Mouse (Mus musculus) ES-E14 (cell line): ENCODE data around the gene Hmgb1.

Experiments
- CHD2 ChIP-seq: IDR thresholded peaks from 2 replicates; pipeline ENCODE4 v1.6.1; 2014; ENCODE audit warnings: mild to moderate bottlenecking, low read depth, low read length, inconsistent platforms
- HCFC1 ChIP-seq: IDR thresholded peaks from 2 replicates; pipeline ENCODE4 v1.6.1; 2012; ENCODE audit warnings: low read length, inconsistent platforms, borderline replicate concordance; ENCODE audit not compliant: insufficient read depth
- ZNF384 ChIP-seq: IDR thresholded peaks from 2 replicates; pipeline ENCODE4 v1.6.1; 2012; ENCODE audit warnings: low read depth, low read length, inconsistent platforms

DNA sequence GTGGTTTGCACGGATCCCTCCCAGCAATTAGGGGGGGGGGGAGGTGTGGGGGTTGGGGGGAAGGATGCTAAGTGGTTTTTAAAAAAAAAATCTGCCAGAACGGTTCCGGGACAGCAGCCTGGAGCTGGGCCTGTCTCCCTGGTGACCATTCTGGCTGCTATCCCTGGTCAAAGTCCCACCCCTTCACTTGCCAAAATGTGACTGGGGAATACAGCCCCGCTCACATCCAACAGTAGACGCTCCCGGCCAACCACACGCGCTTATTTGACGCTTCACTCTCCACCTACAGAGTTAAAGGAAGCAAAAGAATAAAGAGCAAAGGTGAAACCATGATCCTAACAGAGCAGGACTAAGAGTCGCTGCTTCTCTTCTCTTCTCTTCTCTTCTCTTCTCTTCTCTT is 146.6 kb downstream of the Hmgb1 start:
- TF ChIP-seq ZNF384 (no peak), HCFC1 (no peak), CHD2 (no peak)
